Mouse (Mus musculus): ENCODE results near the gene Rpgr. TPM values are rescaled to one million over a fixed set of nuclear protein-coding genes. Genes with fewer than 3 reads are reported as not detected.

The Rpgr gene
- polyA plus RNA-seq, 1 experiment from 2014 or later: 39.3 TPM

DNA sequence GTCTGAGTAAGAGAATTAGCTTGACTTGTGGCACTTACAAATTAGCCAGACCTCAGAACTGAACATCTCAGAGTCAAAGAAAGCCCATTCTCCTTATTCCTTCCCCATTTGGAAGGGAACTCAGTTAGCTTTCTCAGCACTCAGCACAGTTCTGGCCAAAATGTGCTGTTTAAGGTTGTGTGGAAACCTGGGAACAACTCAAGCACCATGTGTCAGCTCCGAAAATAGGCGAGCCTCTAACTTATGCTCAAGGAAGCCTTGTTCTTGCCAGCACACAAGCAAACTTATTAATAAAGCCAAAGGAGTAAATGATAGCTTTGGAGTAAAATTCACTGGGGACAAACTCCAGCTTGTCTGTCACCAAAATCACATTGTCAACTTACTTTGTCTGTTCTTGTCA lies 153.4 kb downstream of the Rpgr start:
- H3K27me3 ChIP-seq (ENCODE audit: control insufficient read depth, insufficient read depth, low read length): no peaks in the 10 kb centered on the region
- H3K9me3 ChIP-seq (ENCODE audit: control insufficient read depth, low read length): no peaks in the 10 kb centered on the region
- H3K36me3 ChIP-seq (ENCODE audit: control insufficient read depth, insufficient read depth, low read length): no peaks in the 10 kb centered on the region
- H3K27ac ChIP-seq (ENCODE audit: low read depth, low read length): no peak overlapping the region
- WGBS: 83% methylated on average over 2 of the region's 2 CpGs
- H3K4me3 ChIP-seq (ENCODE audit: low read depth, low read length): no peak overlapping the region
- no peak for ATAC-seq (ENCODE audit: low FRiP score)
- no peaks in the 10 kb centered on the region for H3K4me1 ChIP-seq (ENCODE audit: control insufficient read depth, insufficient read depth, low read length)
- H3K9ac ChIP-seq (ENCODE audit: low read length): no peak overlapping the region
- no peak for DNase-seq (ENCODE audit: low spot score, missing footprints)
- no peak overlapping the region for H3K4me2 ChIP-seq

DNA sequence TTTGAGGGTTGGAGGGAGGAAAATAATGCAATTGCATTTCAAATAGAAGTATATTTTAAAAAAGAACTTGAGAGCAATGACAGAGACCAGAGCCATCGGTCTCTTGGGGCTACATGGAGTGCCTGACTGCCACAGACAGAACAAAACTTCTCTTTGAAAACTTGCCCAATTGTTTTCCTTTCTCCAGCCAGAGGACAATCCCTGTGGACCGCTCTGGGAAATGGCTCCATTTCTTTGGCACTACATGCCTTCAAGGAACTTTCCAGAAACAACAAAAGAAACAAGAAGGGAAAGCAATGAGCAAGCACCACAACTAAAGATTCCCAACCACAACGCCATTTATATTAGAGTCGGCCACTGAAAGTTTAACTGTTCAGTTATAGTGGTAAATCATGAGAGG lies 154.5 kb downstream of the Rpgr start:
- H3K36me3 ChIP-seq (ENCODE audit: control insufficient read depth, insufficient read depth, low read length): no peaks in the 10 kb centered on the region
- 70% methylated on average over 4 of the region's 4 CpGs for WGBS
- no peak for ATAC-seq (ENCODE audit: low FRiP score)
- no peaks in the 10 kb centered on the region for H3K27me3 ChIP-seq (ENCODE audit: control insufficient read depth, insufficient read depth, low read length)
- no peaks in the 10 kb centered on the region for H3K4me1 ChIP-seq (ENCODE audit: control insufficient read depth, insufficient read depth, low read length)
- H3K4me3 ChIP-seq (ENCODE audit: low read depth, low read length): no peak overlapping the region
- H3K27ac ChIP-seq (ENCODE audit: low read depth, low read length): no peak overlapping the region
- no peak for DNase-seq (ENCODE audit: low spot score, missing footprints)
- no peaks in the 10 kb centered on the region for H3K9me3 ChIP-seq (ENCODE audit: control insufficient read depth, low read length)
- no peak overlapping the region for H3K4me2 ChIP-seq
- H3K9ac ChIP-seq (ENCODE audit: low read length): no peak overlapping the region

DNA sequence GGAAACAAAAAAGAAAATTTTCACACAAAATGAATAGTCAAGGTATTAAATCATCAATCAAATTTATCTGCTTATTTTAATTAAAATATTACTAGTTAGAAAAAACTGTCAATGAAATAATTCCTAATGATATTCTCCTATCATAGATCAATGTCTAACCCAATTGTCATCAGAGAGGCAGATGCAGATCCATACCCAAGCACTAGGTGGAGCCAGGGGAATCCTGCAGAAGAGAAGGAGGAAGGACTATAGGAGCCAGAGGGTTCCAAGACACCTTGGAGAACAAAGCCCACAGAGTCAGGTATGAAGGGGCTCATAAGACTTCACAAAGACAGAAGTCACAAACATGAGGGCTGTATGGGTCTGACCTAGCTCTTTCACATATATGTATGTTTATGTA lies 182.1 kb downstream of the Rpgr start:
- no peaks in the 10 kb centered on the region for H3K36me3 ChIP-seq (ENCODE audit: control insufficient read depth, insufficient read depth, low read length)
- H3K4me2 ChIP-seq: no peak overlapping the region
- no peaks in the 10 kb centered on the region for H3K27me3 ChIP-seq (ENCODE audit: control insufficient read depth, insufficient read depth, low read length)
- no peaks in the 10 kb centered on the region for H3K4me1 ChIP-seq (ENCODE audit: control insufficient read depth, insufficient read depth, low read length)
- H3K4me3 ChIP-seq (ENCODE audit: low read depth, low read length): no peak overlapping the region
- no peak overlapping the region for H3K9ac ChIP-seq (ENCODE audit: low read length)
- no peak for DNase-seq (ENCODE audit: low spot score, missing footprints)
- H3K9me3 ChIP-seq (ENCODE audit: control insufficient read depth, low read length): no peaks in the 10 kb centered on the region
- no peak for ATAC-seq (ENCODE audit: low FRiP score)
- no peak overlapping the region for H3K27ac ChIP-seq (ENCODE audit: low read depth, low read length)

Other genes starting within 250 kb of the Rpgr start
- gene Srpx, start 99.2 kb downstream of the Rpgr start, polyA plus RNA-seq (2014; fragmentation: Nextera tagmentation; extraction: Ambion mirVana): 5.7 TPM in 2 replicates
- not detected in 2 replicates for gene Otc, start 35.4 kb upstream of the Rpgr start, polyA plus RNA-seq (2014; fragmentation: Nextera tagmentation; extraction: Ambion mirVana)

All from midbrain, embryonic 11.5 days (tissue).